Mouse (Mus musculus): Measurements from ENCODE around the gene Rrp1.
"Not testable (repeated sequence)": the region's sequence is repeated elsewhere in the genome, so short reads cannot be mapped to it uniquely, and the experiment has no call there.

The Rrp1 gene

DNA sequence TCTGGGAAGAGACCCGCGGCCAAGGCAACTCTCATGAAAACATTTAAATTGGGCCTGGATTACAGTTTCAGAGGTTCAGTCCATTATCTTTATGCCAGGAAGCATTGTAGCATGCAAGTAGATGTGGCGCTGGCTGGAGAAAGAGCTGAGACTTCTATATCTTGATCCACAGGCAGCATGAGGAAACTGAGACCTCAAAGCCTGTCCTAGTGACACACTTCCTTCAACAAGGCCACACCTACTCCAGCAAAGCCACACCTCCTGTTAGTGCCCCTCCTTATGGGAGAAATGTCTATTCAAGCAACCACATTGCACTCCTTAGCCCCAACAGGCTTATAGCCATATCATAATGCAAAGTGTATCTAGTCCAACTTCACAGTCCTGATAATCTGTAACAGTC lies 9.8 kb upstream of the Rrp1 start:
- no peak for DNase-seq

DNA sequence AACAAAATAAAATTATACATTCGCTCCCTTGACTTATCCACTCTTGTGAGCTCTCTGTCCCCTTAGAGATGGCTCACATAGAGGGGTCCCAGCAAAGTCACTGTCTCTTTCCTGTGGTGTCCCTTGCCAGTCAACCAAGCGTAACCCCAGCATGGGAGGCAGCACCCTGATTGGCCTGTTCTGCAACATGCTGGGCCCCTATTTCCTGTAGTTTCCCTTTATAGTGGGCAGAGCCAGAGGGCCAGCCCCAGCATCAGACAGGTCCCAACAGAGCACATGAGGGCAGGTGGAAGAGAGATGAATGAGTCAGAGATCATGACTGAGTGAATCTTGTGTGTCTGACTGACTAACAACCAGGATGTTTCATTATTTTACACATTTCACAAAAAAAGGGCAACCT lies 8.1 kb upstream of the Rrp1 start:
- DNase-seq: no peak

DNA sequence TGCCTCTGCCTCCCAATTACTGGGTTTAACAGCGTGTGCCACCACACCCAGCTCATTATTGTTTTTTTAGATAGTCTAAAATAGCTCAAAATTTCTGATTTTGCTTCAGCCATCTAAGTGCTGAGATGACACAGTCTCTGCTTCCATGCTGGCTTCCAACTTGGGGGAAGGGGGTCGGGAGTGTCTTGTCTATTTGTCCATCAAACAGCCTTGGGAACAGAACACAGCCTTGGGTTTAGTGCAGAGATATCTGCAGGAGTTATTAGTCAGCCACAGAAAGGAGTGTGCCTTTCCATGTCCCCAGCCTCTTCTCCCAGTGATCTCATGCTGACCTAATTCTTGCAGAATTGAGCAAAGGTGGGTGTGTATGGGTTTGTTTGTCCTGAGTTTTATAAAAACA lies 5.9 kb upstream of the Rrp1 start:
- DNase-seq: no peak

- DNase-seq: no peak
Observed at GRCm38 (mm10) chr10:78417888-78418287, 5.0 kb upstream of the Rrp1 start.

GRCm38 (mm10) chr10:78414936-78415335 lies 2.1 kb upstream of the Rrp1 start:
- not testable (repeated sequence) for DNase-seq

DNA sequence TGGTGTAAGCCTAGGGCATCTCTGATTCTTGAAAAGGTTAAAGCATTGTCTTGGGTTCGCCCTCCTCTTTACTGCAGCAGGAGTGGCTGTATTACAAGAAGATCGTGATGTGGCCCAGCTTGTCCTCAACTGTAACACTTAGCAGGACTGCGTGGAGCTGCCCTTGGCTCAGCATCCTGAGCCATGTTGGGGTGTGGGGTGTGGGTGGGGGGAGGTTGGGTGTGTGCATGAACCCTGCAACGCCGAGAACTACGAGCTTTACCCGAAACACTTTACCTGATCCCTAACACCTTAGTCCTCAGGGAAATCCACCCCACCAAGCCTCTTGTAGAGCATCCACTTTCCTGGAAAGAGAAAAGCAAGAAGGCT lies 293 bp upstream of the Rrp1 start:
- DNase-seq: no peak

GRCm38 (mm10) chr10:78411851-78412250 lies 992 bp downstream of the Rrp1 start:
- DNase-seq: no peak

DNA sequence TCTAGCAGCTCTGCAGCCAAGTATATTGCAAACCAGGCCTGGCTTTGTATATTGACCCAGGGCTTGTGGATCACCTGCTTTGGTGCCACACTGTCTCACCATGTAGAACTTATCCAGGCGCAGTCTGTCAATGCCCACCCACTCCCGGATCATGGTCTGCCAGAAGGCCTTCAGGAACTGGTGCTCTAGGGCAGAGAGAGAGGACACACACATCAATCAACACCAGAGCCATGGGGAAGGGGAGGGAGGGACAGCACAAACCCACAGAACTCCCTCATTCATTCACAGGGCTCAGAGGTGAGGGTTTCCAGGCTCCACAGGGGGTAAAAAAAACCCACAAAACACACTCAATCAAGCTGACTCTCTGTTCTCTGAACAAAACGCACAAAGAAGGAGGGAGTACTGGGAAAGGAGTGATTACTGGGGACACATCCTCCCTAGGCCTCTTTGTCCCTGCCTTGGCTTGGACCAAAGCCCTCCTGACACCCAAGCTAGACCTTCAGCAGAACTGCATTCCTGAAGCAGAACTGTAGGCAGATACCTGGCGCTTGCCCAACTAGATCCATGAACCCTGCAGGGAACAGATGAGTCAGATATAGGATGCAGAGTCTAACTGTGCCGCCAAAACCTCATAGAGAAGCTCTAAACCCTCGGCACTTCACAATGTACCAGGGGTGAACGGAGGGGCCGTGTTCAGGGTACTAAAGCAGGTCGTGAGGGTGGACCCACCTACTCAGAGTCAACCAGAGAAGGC lies 3.6 kb downstream of the Rrp1 start:
- no peak for DNase-seq

- DNase-seq: no peak
Observed at GRCm38 (mm10) chr10:78407132-78407531, 5.7 kb downstream of the Rrp1 start.

DNA sequence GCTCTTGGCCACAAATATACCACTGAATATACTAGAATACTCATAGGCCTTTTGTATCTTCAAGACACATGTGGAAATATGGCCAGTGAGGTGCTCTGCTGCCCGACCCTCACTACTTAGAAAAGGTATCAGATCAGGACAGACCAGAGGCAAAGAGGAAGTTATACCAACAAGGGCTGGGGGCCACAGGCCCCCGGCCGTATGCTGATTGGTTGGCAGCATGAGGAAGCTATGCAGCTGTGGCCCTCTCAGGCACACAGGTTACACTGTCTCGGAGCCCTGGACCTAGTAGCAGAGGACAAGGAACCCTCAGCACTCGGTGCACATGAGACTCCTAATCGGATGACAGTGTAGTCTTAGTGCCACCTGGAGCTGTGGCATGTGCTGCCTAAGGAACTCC lies 6.7 kb downstream of the Rrp1 start:
- no peak for DNase-seq

DNA sequence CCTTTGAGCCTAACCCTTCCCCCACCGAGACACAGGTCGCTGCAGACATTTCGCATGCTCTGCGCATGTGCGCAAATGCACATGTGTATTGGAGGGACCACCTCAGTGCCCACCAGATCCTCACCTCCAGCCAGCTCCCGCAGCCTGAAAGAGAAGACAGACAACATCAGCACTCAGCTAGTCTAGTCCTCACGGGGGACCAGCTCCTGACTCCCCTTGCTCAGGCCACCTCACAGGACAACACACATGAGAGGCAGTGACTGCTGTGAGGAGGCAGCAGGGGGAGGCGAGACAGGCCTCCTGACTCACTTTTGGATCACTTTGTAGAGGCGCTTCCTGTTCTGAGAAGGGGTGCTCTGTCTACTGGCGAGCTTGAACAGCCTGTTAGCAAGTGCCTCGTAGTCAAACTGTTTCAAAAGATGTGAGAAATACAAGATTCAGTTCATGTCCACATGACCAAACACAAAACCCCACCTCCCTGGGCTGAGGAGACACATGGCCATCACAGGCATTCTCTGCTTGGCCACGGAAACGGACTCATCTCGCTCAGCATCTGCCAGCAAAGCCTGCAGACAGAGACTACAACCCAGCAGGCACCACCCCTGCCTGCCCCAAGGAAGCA lies 10.4 kb downstream of the Rrp1 start:
- DNase-seq: no peak

DNA sequence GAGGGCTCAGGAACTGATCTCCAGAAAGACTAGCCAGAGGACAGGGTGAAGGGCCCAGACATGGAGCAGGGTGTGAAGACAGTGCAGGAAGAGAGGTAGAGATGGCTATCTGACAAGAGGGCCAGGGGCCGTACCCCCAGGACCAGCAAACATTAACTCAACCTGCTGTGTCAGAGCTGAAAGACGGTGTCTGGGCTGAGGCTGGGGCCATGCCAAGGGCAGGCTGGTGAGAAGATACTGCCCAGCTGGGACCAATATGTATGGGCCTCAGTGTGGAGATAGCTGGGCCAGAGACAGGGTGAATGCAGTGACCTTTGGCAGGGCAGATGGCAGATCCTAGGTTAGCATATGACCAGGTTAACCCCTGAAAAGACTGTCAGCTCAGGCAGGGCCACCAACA lies 11.7 kb downstream of the Rrp1 start:
- DNase-seq: no peak

DNA sequence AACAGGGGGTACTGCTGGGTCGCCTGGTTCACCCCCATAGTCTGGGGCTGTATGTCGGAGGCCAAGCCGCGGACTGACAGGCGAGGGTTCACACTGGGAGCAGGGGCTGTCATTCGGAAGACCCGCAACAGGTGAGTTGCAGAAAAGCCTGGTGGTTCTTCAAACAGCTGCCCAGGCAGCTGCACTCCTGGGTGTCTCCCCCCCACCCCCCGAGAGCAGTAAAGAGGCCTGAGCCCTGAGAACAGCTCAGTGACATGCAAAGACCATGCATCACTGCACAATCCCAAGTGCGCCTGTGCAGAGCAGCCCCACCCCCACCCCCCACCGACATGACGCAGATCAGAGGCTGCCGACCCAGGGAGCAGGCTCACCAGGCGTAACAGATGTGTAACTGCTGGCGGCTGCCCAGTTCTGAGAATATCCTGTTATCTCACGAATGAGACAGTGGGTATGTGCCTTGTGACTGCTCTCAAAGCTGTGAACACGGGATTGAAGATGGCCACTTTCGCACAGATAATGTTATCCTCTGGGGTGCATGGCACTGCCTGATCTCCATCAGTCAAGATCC lies 13.7 kb downstream of the Rrp1 start:
- DNase-seq: no peak

GRCm38 (mm10) chr10:78396625-78396885 lies 16.3 kb downstream of the Rrp1 start:
- DNase-seq: no peak

DNA sequence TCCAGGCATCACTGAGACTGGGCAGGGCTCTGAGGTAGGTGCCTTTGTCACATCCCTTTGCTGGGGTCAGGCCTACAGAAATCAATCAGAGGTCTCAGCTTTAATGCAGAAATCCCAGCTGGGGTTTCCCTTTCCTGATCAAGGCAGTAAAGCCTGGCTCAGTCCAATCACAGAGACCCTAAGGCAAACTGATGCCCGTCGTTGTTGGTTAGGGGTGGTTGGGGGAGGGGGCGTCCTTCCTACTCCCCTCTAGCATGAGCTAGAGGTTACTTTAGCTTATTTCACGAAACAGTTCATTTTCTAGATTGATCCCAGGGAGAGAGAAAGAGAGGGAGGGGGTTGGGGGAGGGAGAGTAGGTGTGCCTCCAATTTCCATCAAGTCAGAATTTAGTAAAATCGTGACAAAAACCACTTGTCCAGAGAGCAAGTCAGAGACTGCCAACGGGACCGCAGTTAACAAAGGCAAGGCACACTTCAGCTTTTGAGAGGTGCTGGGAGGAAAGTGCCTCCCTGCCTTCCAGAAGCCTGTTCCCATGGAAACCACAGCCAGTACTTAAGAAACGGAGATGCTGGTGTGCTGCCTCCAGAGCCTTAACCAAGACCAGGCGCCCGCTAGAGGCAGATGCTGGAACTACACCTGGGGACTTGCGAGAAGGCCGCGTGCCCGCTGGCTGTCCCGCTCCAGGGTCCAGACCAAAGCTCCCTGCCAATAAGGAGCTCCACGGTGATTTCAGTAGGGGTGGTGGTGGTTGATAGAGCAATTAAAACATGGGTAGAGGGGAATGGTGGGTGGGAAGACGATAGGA lies 16.8 kb downstream of the Rrp1 start:
- peak; percentile 96 for DNase-seq

DNA sequence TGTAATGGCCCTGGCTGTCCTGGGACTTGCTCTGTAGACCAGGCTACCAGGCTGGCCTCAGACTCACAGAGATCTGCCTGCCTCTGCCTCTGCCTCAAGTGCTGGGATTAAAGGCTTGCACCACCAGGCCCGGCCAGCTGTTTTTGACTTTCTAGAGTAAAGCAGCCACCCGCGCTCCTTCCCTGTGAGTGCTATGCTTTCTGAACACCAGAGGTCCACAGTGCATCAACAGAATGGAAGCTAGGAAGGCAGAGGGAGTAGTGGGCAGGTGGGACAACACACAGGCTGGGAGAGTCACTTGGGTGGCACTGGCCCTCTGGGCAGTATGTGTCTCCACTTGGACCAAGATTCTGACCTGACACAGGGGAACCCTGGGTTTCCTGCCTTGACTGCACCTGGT lies 17.5 kb downstream of the Rrp1 start:
- DNase-seq: no peak

- peak; percentile 88 for DNase-seq
Observed at GRCm38 (mm10) chr10:78392072-78392471, 20.8 kb downstream of the Rrp1 start.

DNA sequence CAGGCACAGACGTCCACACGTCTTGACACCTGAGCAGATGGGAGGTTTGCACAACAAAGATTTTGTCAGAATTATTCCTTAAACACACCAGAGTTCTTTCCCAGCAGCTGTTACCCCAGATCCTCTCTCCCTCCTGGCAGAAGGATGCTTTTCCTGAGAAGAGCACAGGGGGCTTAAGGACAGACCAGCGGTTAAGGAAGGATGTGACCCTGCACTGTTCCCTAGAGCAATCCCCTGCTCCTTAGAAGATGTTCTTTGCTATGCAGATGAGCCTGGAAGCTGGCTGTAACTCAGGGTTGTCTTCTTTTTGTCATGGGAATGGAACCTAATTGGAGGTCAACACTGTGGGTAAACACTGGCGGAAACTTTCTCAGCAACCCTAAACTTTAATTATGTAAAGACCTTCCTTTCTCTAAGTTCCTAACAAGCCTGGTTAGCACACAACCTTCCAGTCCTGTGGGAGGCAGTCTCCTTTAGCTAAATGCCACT lies 21.8 kb downstream of the Rrp1 start:
- no peak for DNase-seq

DNA sequence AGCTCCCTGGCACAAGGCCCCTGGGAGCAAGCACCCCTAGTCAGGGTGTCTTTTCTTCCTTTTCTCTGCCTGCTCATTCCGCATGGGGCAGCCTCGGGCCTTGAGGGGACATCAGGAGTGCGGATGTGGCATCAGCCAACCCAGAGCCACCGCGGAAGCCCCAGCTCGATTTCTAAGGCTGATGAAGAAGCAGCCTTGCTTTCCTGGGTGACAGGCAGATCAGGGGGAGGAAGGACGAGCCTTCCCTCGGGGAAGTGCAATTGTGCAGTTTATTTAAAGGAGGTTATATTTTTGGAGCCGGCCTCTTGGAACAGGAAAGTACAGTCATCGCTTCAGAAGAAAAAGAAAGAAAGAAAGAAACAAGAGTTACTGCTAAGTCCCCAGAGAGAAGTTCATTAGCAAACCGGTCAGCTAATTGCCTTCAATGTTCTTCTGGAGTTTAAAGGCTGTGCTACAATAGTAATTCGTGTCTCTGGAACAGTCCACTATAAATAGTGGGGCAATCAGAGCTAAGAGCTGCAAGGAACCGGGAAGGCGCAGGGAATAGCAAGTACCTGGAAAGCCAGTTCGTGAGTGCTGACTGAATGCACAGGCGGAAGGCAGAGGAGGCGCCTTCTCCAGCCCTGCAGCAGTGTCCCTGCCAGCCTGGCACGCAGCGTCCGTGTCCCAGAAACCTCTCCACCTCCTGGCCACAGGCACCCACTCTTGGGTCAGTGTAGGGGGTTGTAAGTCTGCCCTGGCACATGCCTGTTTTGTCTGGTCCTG lies 24.4 kb downstream of the Rrp1 start:
- DNase-seq: no peak

DNA sequence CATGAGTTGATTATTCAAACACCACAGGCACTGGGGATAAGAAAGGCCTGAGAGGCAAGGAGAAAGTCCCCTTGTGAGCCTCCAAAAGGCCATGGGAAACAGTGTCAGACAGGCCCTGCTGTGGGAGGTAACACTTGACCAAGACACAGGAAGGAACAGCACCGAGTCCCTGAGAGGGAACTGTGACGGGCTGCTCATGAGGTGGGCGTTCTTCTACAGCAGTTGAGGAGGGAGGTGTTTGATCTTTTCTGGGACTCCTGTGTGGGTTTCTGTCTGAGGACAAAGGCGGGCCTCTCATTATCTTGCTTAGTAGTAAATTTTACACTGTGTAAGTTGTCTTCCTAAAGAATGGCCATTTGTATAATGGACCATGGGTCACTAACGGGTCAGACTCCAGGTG lies 27.3 kb downstream of the Rrp1 start:
- no peak for DNase-seq

DNA sequence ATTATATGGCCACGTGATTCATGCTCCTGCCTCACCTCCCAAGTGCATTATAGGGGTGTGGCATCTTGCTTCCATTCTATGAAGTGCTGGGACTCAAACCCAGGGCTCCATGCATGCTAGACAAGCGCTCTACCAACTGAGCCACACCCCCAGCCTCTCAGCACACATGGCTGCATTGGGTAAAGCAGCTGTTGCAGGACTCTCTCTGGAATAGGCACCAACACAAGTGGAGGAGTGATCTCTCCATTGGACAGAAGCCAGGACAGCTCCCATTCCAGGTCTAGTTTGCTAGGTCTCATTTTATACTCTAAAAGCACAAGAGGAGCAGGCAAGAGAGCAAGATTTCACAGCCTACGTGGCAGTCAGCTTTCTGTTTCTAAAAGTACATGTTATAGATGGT lies 29.3 kb downstream of the Rrp1 start:
- no peak for DNase-seq

DNA sequence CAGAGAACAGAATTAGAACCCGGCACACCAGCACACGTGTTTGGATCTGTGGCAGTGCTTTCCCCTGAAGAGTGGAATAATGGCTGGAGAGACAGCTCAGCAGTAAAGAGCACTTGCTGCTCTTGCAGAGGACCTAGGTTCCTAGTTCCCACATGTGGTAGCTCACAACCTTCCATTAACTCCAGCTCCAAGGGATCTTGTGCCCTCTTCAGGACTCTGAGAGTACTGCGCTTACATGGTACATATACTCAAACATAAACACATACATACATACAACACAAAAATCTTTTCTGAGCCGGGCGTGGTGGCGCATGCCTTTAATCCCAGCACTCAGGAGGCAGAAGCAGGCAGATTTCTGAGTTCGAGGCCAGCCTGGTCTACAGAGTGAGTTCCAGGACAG lies 34.3 kb downstream of the Rrp1 start:
- no peak for DNase-seq

Data from cerebellum, adult 8-10 months (tissue).